Mouse (Mus musculus): Measurements from ENCODE around the gene Olfr267. TPM values are rescaled to one million over a fixed set of nuclear protein-coding genes. Genes with fewer than 3 reads are reported as not detected.

The Olfr267 gene
- not detected in 2 replicates for polyA plus RNA-seq (2016; fragmentation: Nextera tagmentation; extraction: Ambion mirVana)

GRCm38 (mm10) chr4:58787616-58788015 is at the start of gene Olfr267:
TSS of gene Olfr267 (minus strand) at chr4:58787716.
- Histone ChIP-seq H3K36me3 (replicated peaks) (peaks cover 3% of the 10 kb centered on the region; the same call in 1 of the 2 replicates), H3K27ac (no peak within 1 kb of the TSS), H3K4me1 (no peaks in the 10 kb centered on the region), H3K4me3 (no peak within 1 kb of the TSS), H3K27me3 (ENCODE audit: poor library complexity, severe bottlenecking) (no peaks in the 10 kb centered on the region), H3K9me3 (no peaks in the 10 kb centered on the region)
- no peak for DNase-seq (ENCODE audit: extremely low spot score, low spot score)

DNA sequence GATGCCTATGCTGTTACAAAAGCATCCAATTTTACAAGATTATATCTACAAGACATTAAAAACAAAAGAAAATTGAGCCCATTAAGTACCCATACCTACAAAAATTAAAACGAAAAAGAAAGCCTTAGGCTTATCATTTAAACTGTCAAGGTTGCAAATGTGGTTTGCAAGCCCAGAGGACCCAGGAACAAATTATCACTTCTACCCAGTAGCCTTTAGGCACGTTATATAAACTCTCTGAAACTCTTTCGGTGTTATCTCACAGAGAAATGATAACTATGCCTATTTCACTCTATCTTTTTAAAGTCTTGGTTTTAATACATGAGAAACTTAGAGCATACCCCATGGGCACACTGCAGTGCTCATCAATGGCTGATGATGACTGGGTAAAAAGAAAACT is 45.4 kb upstream of the Olfr267 start:
- H3K9me3 ChIP-seq = no peaks in the 10 kb centered on the region
- DNase-seq (ENCODE audit: extremely low spot score, low spot score) = no peak
- 90% methylated on average over 3 of the region's 3 CpGs for WGBS
- no peaks in the 10 kb centered on the region for H3K27me3 ChIP-seq (ENCODE audit: poor library complexity, severe bottlenecking)
- peaks cover 75% of the 10 kb centered on the region for H3K36me3 ChIP-seq (replicated peaks)
- H3K4me3 ChIP-seq = no peak overlapping the region
- no peak overlapping the region for H3K27ac ChIP-seq
- no peaks in the 10 kb centered on the region for H3K4me1 ChIP-seq

GRCm38 (mm10) chr4:58825921-58826320 is 38.4 kb upstream of the Olfr267 start:
- Histone ChIP-seq H3K4me3 (no peak overlapping the region), H3K4me1 (no peaks in the 10 kb centered on the region), H3K27ac (no peak overlapping the region), H3K36me3 (replicated peaks) (peaks cover 83% of the 10 kb centered on the region), H3K9me3 (no peaks in the 10 kb centered on the region), H3K27me3 (ENCODE audit: poor library complexity, severe bottlenecking) (no peaks in the 10 kb centered on the region)
- DNase-seq (ENCODE audit: extremely low spot score, low spot score) = no peak
- 89% methylated on average over 4 of the region's 4 CpGs for WGBS

- WGBS = 89% methylated on average over 3 of the region's 3 CpGs
- Histone ChIP-seq H3K27ac (no peak overlapping the region), H3K4me3 (no peak overlapping the region), H3K36me3 (replicated peaks) (no peaks in the 10 kb centered on the region), H3K27me3 (ENCODE audit: poor library complexity, severe bottlenecking) (no peaks in the 10 kb centered on the region), H3K4me1 (no peaks in the 10 kb centered on the region), H3K9me3 (no peaks in the 10 kb centered on the region)
- no peak for DNase-seq (ENCODE audit: extremely low spot score, low spot score)
These were observed 857 bp downstream of the Olfr267 start for GRCm38 (mm10) chr4:58786659-58787058.

DNA sequence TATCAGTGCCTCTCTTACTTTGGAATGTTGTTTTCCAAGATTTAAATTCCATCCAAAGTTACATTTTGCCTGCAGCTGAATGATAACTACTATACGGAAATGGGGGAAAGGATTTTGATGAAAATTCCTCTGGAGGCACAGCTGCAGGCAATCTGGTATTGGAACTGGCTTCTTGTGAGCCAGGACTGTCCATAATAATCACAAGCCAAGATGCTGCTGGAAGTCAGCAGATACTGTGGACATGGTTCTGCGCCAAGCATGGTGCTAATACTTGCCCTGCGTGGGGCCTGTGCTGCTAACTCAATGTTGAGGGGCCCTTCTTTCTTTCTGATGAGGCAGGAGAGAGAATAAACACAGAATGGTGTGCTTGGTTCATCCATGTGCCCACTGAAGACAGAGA is 24.1 kb downstream of the Olfr267 start:
- 86% methylated on average over 3 of the region's 3 CpGs for WGBS
- H3K27me3 ChIP-seq (ENCODE audit: poor library complexity, severe bottlenecking) = no peaks in the 10 kb centered on the region
- no peak overlapping the region for H3K27ac ChIP-seq
- H3K4me1 ChIP-seq = no peaks in the 10 kb centered on the region
- DNase-seq (ENCODE audit: extremely low spot score, low spot score) = no peak
- no peaks in the 10 kb centered on the region for H3K9me3 ChIP-seq
- H3K4me3 ChIP-seq = no peak overlapping the region
- no peaks in the 10 kb centered on the region for H3K36me3 ChIP-seq (replicated peaks)

DNA sequence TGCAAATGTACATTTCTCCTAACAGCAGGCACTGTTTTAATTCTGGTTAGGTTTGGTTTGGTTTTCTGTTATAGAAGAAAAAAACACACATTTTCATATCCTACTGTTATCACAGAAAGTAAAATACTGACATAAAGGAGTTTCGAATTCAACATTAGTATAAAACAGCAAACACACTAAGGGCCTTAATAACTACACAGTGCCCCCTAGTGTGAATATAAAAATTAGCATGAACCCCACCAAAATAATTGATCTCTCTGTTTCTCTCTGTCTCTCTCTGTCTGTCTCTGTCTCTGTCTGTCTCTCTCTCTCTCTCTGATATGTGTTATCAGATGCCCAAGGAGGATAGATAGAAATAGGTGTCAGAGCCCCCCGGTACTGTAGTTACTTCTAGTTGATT is 38.0 kb downstream of the Olfr267 start:
- 57% methylated on average over 2 of the region's 2 CpGs for WGBS
- Histone ChIP-seq H3K4me1 (peaks cover 9% of the 10 kb centered on the region), H3K27me3 (ENCODE audit: poor library complexity, severe bottlenecking) (no peaks in the 10 kb centered on the region), H3K27ac (no peak overlapping the region), H3K36me3 (replicated peaks) (no peaks in the 10 kb centered on the region), H3K9me3 (no peaks in the 10 kb centered on the region), H3K4me3 (no peak overlapping the region)
- DNase-seq (ENCODE audit: extremely low spot score, low spot score) = no peak

GRCm38 (mm10) chr4:58749101-58749500 is 38.4 kb downstream of the Olfr267 start:
- Histone ChIP-seq H3K4me1 (peaks cover 9% of the 10 kb centered on the region), H3K4me3 (no peak overlapping the region), H3K27me3 (ENCODE audit: poor library complexity, severe bottlenecking) (no peaks in the 10 kb centered on the region), H3K27ac (0 out of 2 replicates have a peak overlapping the region, but pooled peaks have one; percentile 53), H3K9me3 (no peaks in the 10 kb centered on the region), H3K36me3 (replicated peaks) (no peaks in the 10 kb centered on the region)
- WGBS = 51% methylated on average over 10 of the region's 10 CpGs
- DNase-seq (ENCODE audit: extremely low spot score, low spot score) = peak; percentile 30

- 88% methylated on average over 7 of the region's 7 CpGs for WGBS
These were observed 41.8 kb downstream of the Olfr267 start for GRCm38 (mm10) chr4:58745583-58746222.

GRCm38 (mm10) chr4:58736867-58737633 is 50.5 kb downstream of the Olfr267 start:
- no peak overlapping the region for H3K4me3 ChIP-seq
- no peak for DNase-seq (ENCODE audit: extremely low spot score, low spot score)
- no peaks in the 10 kb centered on the region for H3K36me3 ChIP-seq (replicated peaks)
- H3K4me1 ChIP-seq = no peaks in the 10 kb centered on the region
- WGBS = 89% methylated on average over 18 of the region's 18 CpGs
- no peaks in the 10 kb centered on the region for H3K27me3 ChIP-seq (ENCODE audit: poor library complexity, severe bottlenecking)
- H3K9me3 ChIP-seq = no peaks in the 10 kb centered on the region
- no peak overlapping the region for H3K27ac ChIP-seq

More at GRCm38 (mm10) chr4:58745583-58746222, 41.8 kb downstream of the Olfr267 start:
- Histone ChIP-seq H3K4me3 (no peak overlapping the region), H3K36me3 (replicated peaks) (no peaks in the 10 kb centered on the region), H3K27ac (no peak overlapping the region), H3K27me3 (ENCODE audit: poor library complexity, severe bottlenecking) (no peaks in the 10 kb centered on the region), H3K9me3 (no peaks in the 10 kb centered on the region), H3K4me1 (peaks cover 9% of the 10 kb centered on the region)
- no peak for DNase-seq (ENCODE audit: extremely low spot score, low spot score)

Other genes with a start within 250 kb of the Olfr267 start
- 60.9 and 63.8 TPM in 2 replicates for gene Lpar1, start 233.8 kb downstream of the Olfr267 start, polyA plus RNA-seq (2016; fragmentation: Nextera tagmentation; extraction: Ambion mirVana)
- gene Ecpas, start 125.0 kb upstream of the Olfr267 start, polyA plus RNA-seq (2016; fragmentation: Nextera tagmentation; extraction: Ambion mirVana) = 32.6 and 33.9 TPM in 2 replicates
- gene Zkscan16, start 155.9 kb upstream of the Olfr267 start, polyA plus RNA-seq (2016; fragmentation: Nextera tagmentation; extraction: Ambion mirVana) = 1.2 and 1.5 TPM in 2 replicates
- gene Ptgr1, start 199.4 kb upstream of the Olfr267 start, polyA plus RNA-seq (2016; fragmentation: Nextera tagmentation; extraction: Ambion mirVana) = 12.0 and 12.8 TPM in 2 replicates
- 5.4 and 5.9 TPM in 2 replicates for gene Dnajc25, start 207.3 kb upstream of the Olfr267 start, polyA plus RNA-seq (2016; fragmentation: Nextera tagmentation; extraction: Ambion mirVana)
- 6.7 and 7.8 TPM in 2 replicates for gene Gm20503, start 215.5 kb upstream of the Olfr267 start, polyA plus RNA-seq (2016; fragmentation: Nextera tagmentation; extraction: Ambion mirVana)
- 70.4 and 70.8 TPM in 2 replicates for gene Gng10, start 247.4 kb upstream of the Olfr267 start, polyA plus RNA-seq (2016; fragmentation: Nextera tagmentation; extraction: Ambion mirVana)